Mouse (Mus musculus) ES-E14 (cell line): ENCODE data around the gene Ces4a.

Experiments
- MAFK ChIP-seq: IDR thresholded peaks from 2 replicates; pipeline ENCODE4 v1.6.1; 2014; ENCODE audit warnings: mild to moderate bottlenecking, low read depth, low read length, inconsistent platforms; ENCODE audit not compliant: insufficient read depth
- ZC3H11A ChIP-seq: IDR thresholded peaks from 2 replicates; pipeline ENCODE4 v1.6.1; 2012; ENCODE audit warnings: low read depth, mild to moderate bottlenecking, inconsistent platforms, low read length, borderline replicate concordance

GRCm38 (mm10) chr8:105157555-105157954 is 26.0 kb downstream of the Ces4a start:
- no peak for TF ChIP-seq MAFK
- TF ChIP-seq ZC3H11A: no peak
